Mouse (Mus musculus) erythroblast, embryonic 14.5 days (primary cell): ENCODE data around the gene Olfr324. TPM values are rescaled to one million over a fixed set of nuclear protein-coding genes. Genes with fewer than 3 reads are reported as not detected.

Source experiments
- H3K27me3 ChIP-seq: 2 replicates; pipeline ENCODE4 v1.6.1; 2012; ENCODE audit warnings: inconsistent platforms; ENCODE audit not compliant: control insufficient read depth
- H3K36me3 ChIP-seq: 2 replicates; pipeline ENCODE4 v1.6.1; 2012; ENCODE audit warnings: mild to moderate bottlenecking, inconsistent platforms; ENCODE audit not compliant: control insufficient read depth
- H3K4me1 ChIP-seq: 2 replicates; pipeline ENCODE4 v1.6.1; 2012; ENCODE audit warnings: inconsistent platforms; ENCODE audit not compliant: control insufficient read depth
- H3K4me3 ChIP-seq: replicated peaks from 2 replicates; pipeline ENCODE3; 2012; ENCODE audit warnings: moderate library complexity, mild to moderate bottlenecking, inconsistent platforms
- H3K9me3 ChIP-seq: 2 replicates; pipeline ENCODE4 v1.6.1; 2012; ENCODE audit warnings: low read length, inconsistent platforms, mixed read lengths; ENCODE audit not compliant: control insufficient read depth
- GATA1 ChIP-seq: IDR thresholded peaks from 2 replicates; pipeline ENCODE4 v1.6.1; 2012; ENCODE audit warnings: low read length, inconsistent platforms, mixed read lengths
- TAL1 ChIP-seq: IDR thresholded peaks from 3 replicates; pipeline ENCODE4 v1.6.1; 2012; ENCODE audit warnings: low read length, inconsistent platforms, mixed read lengths
- polyA plus RNA-seq: library from polyadenylated mRNA; stranded (reverse); fragments of >175 nt; gene quantifications from 2 replicates; pipeline ENCODE4 v1.2.3, GENCODE M21; 2012

Gene Olfr324
- polyA plus RNA-seq, 1 experiment, result not detected

DNA sequence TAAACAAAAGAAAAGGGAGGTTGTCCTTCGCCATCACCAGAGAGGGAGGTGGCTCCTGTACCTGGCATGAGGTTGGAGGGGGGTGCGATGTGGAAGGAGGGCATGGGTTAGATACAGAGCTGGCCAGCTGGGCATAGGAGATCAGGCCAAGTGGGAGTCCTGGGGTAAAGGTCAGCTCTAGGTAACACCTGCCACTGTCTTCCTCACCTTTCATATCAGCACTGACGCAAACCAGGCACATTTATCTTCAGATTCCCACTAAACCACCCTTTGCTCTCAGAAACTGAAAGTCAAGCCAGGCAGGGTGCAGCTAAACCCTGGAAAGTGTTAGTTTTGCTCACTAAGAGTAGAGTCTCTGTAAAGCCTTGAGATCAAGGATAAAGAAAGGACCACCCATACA lies 23.5 kb downstream of the Olfr324 start:
- Histone ChIP-seq H3K4me3 (no peak overlapping the region), H3K9me3 (no peaks in the 10 kb centered on the region), H3K27me3 (no peaks in the 10 kb centered on the region), H3K4me1 (no peaks in the 10 kb centered on the region), H3K36me3 (no peaks in the 10 kb centered on the region)
- TF ChIP-seq TAL1 (no peak), GATA1 (no peak)

DNA sequence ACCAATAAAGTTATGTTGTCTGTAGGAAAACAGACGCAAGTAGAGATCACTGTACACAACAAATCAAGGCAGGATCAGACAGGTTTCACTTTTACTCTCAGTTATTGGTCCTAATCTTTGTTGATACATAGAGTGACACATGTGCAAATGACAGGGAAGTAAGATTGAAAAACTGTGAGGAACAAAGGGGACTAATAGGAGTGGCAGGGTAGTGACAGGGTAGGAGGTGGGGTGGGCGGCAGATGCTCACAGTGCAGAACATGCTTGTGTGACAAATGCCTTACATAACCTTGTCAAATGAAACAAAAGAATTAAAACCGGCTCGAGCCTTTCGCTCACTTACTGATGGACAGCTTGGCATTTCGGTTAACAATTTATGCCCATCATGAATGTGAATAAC lies 23.9 kb downstream of the Olfr324 start:
- Histone ChIP-seq H3K36me3 (no peaks in the 10 kb centered on the region), H3K27me3 (no peaks in the 10 kb centered on the region), H3K9me3 (no peaks in the 10 kb centered on the region), H3K4me1 (no peaks in the 10 kb centered on the region), H3K4me3 (no peak overlapping the region)
- TF ChIP-seq GATA1, result no peak
- TF ChIP-seq TAL1, result no peak

DNA sequence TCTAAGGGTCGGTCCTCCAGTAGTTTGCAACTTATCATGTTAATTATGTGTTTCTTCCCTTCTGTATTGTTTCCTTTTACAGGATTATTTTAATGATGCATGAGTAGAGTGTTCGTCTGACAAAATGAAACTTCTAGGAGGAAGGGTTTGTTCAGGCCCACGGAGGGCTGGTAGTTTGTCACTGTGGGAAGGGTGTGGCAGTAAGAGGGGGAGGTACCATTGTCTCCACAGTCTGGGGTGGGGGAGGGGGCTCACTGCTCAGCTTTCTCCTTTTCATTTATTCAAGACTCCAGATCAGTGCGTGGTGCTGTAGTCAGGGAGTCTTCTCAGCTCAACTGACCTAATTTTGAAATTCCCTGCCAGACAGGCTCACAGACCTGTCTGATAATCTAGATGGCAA lies 31.2 kb downstream of the Olfr324 start:
- TF ChIP-seq TAL1, result no peak
- no peak for TF ChIP-seq GATA1
- no peaks in the 10 kb centered on the region for H3K36me3 ChIP-seq
- no peak overlapping the region for H3K4me3 ChIP-seq
- H3K4me1 ChIP-seq, result no peaks in the 10 kb centered on the region
- H3K9me3 ChIP-seq, result no peaks in the 10 kb centered on the region
- 0 out of 2 replicates have a peak, but pooled peaks cover 2% of the 10 kb centered on the region for H3K27me3 ChIP-seq

DNA sequence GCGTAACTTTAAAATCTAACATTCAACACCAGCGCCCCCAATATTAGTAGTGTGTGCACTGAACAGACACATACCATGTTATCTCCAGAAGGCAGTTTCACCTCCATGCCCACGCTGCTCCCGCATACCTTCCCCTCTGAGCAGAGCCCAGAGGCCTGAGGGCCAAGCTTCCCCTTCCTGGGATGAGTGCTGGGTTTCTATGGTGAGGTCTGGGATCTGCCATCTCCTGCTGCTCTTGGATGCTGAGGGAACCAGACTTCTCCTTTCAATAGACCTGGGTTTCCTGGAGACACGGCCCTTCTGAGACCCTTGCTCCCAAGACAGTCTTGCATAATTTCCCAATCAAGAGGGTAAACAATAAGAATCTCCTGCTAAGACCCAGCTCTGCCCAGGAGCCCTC lies 35.5 kb downstream of the Olfr324 start, which contains the start of gene Olfr323:
TSS of gene Olfr323 (minus strand) at position 101 of the 400 bp plus-strand sequence.
- no peaks in the 10 kb centered on the region for H3K9me3 ChIP-seq
- H3K27me3 ChIP-seq, result peaks cover 2% of the 10 kb centered on the region; the same call in 1 of the 2 replicates
- TF ChIP-seq TAL1, result no peak
- no peak for TF ChIP-seq GATA1
- peaks cover 9% of the 10 kb centered on the region for H3K4me1 ChIP-seq
- H3K4me3 ChIP-seq, result no peak within 1 kb of the TSS
- no peaks in the 10 kb centered on the region for H3K36me3 ChIP-seq

DNA sequence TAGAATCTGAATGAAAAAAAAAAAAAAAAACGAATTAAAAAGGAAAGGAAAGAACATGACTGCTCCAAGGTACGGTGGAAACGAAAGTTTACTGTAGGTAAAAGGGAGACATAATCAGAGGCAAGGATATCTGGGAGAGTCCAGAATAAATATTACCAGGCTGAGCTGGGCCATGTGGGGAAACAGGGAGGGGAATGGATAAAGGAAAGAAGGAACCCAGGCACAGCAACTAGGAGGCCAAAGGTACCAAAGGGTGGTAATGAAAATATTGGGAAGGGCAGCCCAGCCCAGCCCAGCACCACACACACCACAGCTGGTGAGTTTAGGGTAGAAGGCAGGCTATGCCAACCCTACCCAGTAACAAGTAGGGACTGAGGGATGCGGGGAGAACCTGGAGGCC lies 40.0 kb downstream of the Olfr324 start:
- Histone ChIP-seq H3K27me3 (peaks cover 2% of the 10 kb centered on the region; the same call in 1 of the 2 replicates), H3K36me3 (no peaks in the 10 kb centered on the region), H3K4me1 (peaks cover 50% of the 10 kb centered on the region), H3K4me3 (no peak overlapping the region), H3K9me3 (no peaks in the 10 kb centered on the region)
- no peak for TF ChIP-seq TAL1
- no peak for TF ChIP-seq GATA1

DNA sequence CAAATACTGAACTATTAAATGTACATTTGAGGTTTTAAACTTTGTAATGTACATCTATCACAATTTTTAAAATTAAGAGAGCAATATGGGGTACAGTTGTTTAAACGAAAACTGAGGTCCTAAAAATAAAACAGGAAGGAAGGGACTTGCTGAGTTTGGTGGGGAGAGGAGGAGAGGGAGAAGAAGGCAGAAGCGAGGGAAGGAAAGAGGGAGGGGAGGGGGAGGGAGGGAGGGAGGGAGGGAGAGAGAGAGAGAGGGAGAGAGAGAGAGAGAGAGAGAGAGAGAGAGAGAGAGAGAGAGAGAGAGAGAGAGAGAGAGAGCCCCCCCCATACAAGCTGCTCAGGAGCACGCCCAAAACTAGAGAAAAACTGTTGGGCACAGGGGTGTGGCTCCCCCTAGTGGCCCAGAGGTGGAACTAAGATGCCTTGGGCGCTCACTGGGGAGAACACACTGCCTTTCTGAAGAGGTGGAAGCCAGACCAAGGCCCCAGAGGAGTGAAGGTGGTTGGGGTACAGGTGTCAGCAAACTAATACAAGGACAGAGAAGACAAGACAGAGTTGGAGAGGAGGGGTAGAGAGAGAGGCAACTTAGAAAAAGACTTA lies 41.6 kb downstream of the Olfr324 start:
- Histone ChIP-seq H3K36me3 (peaks cover 5% of the 10 kb centered on the region), H3K4me1 (peaks cover 62% of the 10 kb centered on the region), H3K4me3 (no peak overlapping the region), H3K27me3 (peaks cover 8% of the 10 kb centered on the region), H3K9me3 (no peaks in the 10 kb centered on the region)
- no peak for TF ChIP-seq GATA1
- no peak for TF ChIP-seq TAL1

DNA sequence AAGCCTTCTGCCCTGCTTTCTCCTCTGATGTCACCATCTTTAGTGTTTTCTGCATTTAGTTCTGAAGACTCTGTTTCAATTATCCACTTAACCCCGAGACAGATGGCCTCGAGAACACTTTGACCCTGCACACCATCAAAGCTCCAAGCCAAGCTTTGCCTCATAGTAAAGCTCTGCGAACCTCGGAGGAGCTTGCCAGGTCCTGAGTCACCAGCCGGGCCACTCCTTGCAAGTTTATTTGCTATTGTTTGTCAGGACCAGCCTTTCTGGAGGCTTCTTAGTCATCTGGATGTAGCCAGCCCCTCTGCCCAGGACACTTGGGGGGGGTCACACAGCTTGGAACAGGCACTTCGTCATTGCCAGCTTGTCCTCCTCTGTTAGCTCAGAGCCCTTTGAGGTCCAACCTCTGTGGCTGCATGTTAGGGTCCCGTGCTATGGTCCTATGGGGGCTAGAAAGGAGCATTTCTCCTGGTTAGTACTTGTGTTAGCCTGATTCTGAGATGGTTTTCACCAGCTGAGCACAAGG lies 43.3 kb downstream of the Olfr324 start:
- Histone ChIP-seq H3K4me1 (peaks cover 75% of the 10 kb centered on the region), H3K36me3 (peaks cover 17% of the 10 kb centered on the region), H3K27me3 (peaks cover 8% of the 10 kb centered on the region), H3K9me3 (peaks cover 1% of the 10 kb centered on the region), H3K4me3 (no peak overlapping the region)
- TF ChIP-seq TAL1, result no peak
- TF ChIP-seq GATA1, result no peak

DNA sequence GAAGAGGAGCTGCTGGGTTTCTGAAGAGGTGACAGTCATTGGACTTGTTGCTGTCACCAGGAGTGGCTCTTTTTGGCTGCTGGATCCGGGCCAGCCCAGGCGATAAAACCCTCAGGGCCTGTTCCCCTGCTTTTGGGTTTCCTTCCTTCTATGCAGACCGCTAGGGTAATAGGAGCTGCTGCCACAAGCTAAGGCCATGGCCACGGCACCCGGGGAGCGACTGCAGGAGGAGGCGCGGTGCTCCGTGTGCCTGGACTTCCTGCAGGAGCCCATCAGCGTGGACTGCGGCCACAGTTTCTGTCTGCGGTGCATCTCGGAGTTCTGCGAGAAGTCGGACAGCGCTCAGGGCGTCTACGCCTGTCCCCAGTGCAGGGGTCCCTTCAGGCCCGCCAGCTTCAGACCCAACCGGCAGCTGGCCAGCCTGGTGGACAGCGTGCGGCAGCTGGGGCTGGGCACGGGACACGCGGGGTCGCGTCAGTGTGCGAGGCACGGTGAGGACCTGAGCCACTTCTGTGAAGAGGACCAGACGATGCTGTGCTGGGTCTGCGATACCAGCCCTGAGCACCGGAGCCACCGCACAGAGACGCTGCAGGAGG lies 45.5 kb downstream of the Olfr324 start, which contains the start of gene Trim58:
TSS of gene Trim58 (plus strand) at position 194 of the 596 bp plus-strand sequence.
- Histone ChIP-seq H3K36me3 (peaks cover 38% of the 10 kb centered on the region), H3K27me3 (peaks cover 6% of the 10 kb centered on the region), H3K4me3 (peak within 1 kb of the TSS; percentile 89), H3K9me3 (peaks cover 4% of the 10 kb centered on the region), H3K4me1 (peaks cover 84% of the 10 kb centered on the region)
- TF ChIP-seq TAL1 (no peak), GATA1 (no peak)

DNA sequence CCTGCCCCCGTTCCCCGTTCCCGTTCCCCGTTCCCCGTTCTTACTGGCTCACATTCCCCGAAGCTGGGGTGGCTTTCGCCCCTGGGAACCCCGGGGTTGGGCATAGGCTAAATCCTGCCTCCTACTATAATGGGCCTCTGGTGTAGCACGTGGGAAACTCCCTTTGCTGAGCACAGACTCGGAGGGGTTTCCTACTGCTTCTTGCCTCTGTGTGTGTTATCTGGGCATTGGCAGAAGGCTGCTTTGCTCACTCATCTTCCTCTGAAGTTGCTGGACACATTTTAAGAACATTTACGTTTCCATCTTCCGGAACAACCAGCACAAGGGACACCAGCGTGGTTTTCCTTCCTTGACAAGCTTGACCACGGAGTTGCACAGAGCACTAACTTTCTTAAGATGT lies 46.1 kb downstream of the Olfr324 start:
- Histone ChIP-seq H3K4me3 (peak overlapping the region; percentile 89), H3K27me3 (peaks cover 6% of the 10 kb centered on the region), H3K36me3 (peaks cover 45% of the 10 kb centered on the region), H3K4me1 (peaks cover 85% of the 10 kb centered on the region), H3K9me3 (peaks cover 4% of the 10 kb centered on the region)
- TF ChIP-seq GATA1 (peak; percentile 60), TAL1 (peak; percentile 35; the same call in 2 of the 3 replicates)
